Mouse (Mus musculus) midbrain, embryonic 13.5 days (tissue): ENCODE measurements at regions not wholly inside any gene's neighbourhood (a gene's known extent, or its start where the extent isn't known, plus 50 kb on each side); places are given as distances from the start of the nearest gene placed in this dataset.

ENCODE experiments used
- ATAC-seq: fragments of 200-750 bp; cut with Nextera tagmentation; 2 replicates; pipeline ENCODE4 v1.8.0; 2017; ENCODE audit warnings: mild to moderate bottlenecking, moderate TSS enrichment, moderate library complexity
- H3K27ac ChIP-seq: fragments of 300-500 bp; sonication (generic); 2 replicates; pipeline ENCODE4 v1.5.1; 2015; ENCODE audit warnings: inconsistent platforms, mild to moderate bottlenecking, moderate library complexity
- H3K27me3 ChIP-seq: fragments of 300-500 bp; sonication (generic); 2 replicates; pipeline ENCODE4 v1.6.1; 2015; ENCODE audit warnings: mild to moderate bottlenecking, inconsistent platforms
- H3K36me3 ChIP-seq: fragments of 300-500 bp; sonication (generic); 2 replicates; pipeline ENCODE4 v1.6.1; 2015; ENCODE audit warnings: mild to moderate bottlenecking, inconsistent platforms
- H3K4me1 ChIP-seq: fragments of 300-500 bp; sonication (generic); replicated peaks from 2 replicates; pipeline ENCODE4 v1.6.1; 2015; ENCODE audit warnings: inconsistent platforms
- H3K4me2 ChIP-seq: fragments of 300-500 bp; sonication (generic); replicated peaks from 2 replicates; pipeline ENCODE4 v1.6.1; 2015; ENCODE audit warnings: moderate library complexity, mild to moderate bottlenecking, inconsistent platforms
- H3K4me3 ChIP-seq: fragments of 300-500 bp; sonication (generic); replicated peaks from 2 replicates; pipeline ENCODE4 v1.5.1; 2015; ENCODE audit warnings: mild to moderate bottlenecking, inconsistent platforms
- H3K9ac ChIP-seq: fragments of 300-500 bp; sonication (generic); replicated peaks from 2 replicates; pipeline ENCODE4 v1.6.1; 2015; ENCODE audit warnings: mild to moderate bottlenecking, inconsistent platforms
- H3K9me3 ChIP-seq: fragments of 300-500 bp; sonication (generic); 2 replicates; pipeline ENCODE4 v1.6.1; 2016; ENCODE audit warnings: mild to moderate bottlenecking, inconsistent platforms
- WGBS: fragments of 180-500 bp; shearing (Covaris S2); methylation state at CpG from one replicate; pipeline ENCODE4 v1.1.7; 2015; 5-methylcytosine and 5-hydroxymethylcytosine counted together

DNA sequence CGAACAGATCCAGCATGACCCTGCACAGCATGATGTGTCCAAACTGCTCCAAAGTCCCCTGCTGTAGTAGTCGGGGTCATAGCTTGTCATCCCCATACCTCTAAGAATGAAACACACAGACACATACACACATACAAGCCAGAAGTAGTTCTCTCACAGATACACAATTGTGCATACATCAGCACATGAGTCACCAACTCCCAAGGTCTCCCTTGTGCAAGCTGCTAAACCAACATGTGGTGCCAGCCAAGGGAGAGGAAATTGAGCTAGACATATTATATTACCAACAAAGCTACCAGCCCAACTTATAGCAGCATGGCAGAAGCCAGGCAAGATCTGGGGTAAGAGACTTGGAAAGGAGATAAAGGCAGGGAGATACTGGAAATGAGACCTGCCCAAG is 353.5 kb upstream of the Rgma start:
- no peak for ATAC-seq
- H3K4me3 ChIP-seq = no peak overlapping the region
- H3K9me3 ChIP-seq = no peaks in the 10 kb centered on the region
- no peak overlapping the region for H3K9ac ChIP-seq
- H3K4me2 ChIP-seq = no peak overlapping the region
- WGBS = 71% methylated on average over 2 of the region's 2 CpGs
- no peaks in the 10 kb centered on the region for H3K36me3 ChIP-seq
- no peaks in the 10 kb centered on the region for H3K27me3 ChIP-seq
- H3K27ac ChIP-seq = no peak overlapping the region
- peaks cover 5% of the 10 kb centered on the region; the same call in 1 of the 2 replicates for H3K4me1 ChIP-seq

DNA sequence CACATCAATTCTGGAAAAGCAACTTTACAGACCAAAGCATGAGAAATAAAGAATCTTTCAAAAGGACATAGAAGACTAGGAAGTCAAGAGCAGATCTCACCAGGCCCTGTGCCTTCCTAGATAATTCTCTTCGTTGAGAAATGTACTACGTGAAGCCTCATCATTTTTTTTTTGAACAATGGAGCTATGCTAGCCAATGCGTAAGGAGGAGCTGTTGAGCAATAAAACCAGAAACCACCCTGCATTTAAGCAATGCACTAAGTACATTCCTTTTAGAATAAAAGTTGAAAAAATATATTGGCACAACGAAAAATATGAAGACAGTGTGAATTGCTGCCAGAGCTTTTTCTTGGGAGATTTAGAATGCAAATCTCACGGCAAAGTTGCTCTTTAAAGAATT is 349.7 kb upstream of the Rgma start:
- H3K9ac ChIP-seq = no peak overlapping the region
- no peaks in the 10 kb centered on the region for H3K36me3 ChIP-seq
- H3K27ac ChIP-seq = no peak overlapping the region
- 79% methylated on average over 5 of the region's 5 CpGs for WGBS
- no peaks in the 10 kb centered on the region for H3K9me3 ChIP-seq
- 0 out of 2 replicates have a peak, but pooled peaks cover 2% of the 10 kb centered on the region for H3K27me3 ChIP-seq
- H3K4me1 ChIP-seq = no peaks in the 10 kb centered on the region
- no peak for ATAC-seq
- H3K4me2 ChIP-seq = no peak overlapping the region
- no peak overlapping the region for H3K4me3 ChIP-seq

DNA sequence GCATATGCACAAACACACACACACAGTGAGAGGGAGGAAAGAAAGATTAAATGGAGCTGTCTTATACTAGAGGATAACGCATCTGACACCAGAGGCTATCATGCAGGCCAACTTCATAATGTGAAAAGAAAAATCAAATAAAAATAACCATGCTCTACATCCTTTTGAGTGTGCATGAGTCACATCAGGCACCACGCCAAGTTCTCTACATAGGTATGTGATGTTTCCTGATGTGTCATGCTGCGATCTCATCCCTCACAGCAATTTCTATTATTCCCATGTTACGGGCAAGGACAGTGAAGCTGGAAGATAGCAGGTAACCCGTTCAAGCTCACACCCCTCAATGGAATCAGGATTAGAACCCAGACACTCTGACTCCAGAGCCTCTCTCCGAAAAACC is 346.4 kb upstream of the Rgma start:
- peaks cover 4% of the 10 kb centered on the region; the same call in 1 of the 2 replicates for H3K4me1 ChIP-seq
- H3K27me3 ChIP-seq = 0 out of 2 replicates have a peak, but pooled peaks cover 2% of the 10 kb centered on the region
- no peaks in the 10 kb centered on the region for H3K36me3 ChIP-seq
- whole genome bisulfite sequencing = 90% methylated on average over 6 of the region's 6 CpGs
- no peak for ATAC-seq
- H3K4me3 ChIP-seq = no peak overlapping the region
- no peak overlapping the region for H3K9ac ChIP-seq
- no peak overlapping the region for H3K27ac ChIP-seq
- H3K9me3 ChIP-seq = no peaks in the 10 kb centered on the region
- H3K4me2 ChIP-seq = no peak overlapping the region

DNA sequence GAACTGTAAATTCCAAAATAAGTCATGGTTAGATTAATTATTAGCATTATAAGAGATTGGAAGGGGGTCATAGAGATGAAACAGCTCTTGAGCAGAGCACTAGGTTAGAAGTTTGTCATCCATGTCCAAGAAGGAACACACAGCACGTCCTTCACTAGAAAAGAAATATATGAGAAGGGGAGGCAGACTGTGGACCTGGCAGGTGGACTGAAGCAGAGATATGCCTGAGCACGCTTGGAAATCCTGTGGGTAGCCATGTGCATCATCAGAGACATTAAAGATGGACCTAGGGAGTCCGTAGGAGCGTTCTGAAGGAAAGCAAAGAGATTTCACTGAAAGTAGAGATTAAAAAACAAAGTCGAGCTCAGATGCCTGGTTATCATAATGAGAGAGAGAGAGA is 343.9 kb upstream of the Rgma start:
- Histone ChIP-seq H3K27me3 (0 out of 2 replicates have a peak, but pooled peaks cover 2% of the 10 kb centered on the region), H3K4me2 (no peak overlapping the region), H3K4me1 (peaks cover 4% of the 10 kb centered on the region; the same call in 1 of the 2 replicates), H3K36me3 (no peaks in the 10 kb centered on the region), H3K4me3 (no peak overlapping the region), H3K27ac (no peak overlapping the region), H3K9me3 (no peaks in the 10 kb centered on the region), H3K9ac (no peak overlapping the region)
- 87% methylated on average over 5 of the region's 5 CpGs for WGBS
- ATAC-seq = no peak

DNA sequence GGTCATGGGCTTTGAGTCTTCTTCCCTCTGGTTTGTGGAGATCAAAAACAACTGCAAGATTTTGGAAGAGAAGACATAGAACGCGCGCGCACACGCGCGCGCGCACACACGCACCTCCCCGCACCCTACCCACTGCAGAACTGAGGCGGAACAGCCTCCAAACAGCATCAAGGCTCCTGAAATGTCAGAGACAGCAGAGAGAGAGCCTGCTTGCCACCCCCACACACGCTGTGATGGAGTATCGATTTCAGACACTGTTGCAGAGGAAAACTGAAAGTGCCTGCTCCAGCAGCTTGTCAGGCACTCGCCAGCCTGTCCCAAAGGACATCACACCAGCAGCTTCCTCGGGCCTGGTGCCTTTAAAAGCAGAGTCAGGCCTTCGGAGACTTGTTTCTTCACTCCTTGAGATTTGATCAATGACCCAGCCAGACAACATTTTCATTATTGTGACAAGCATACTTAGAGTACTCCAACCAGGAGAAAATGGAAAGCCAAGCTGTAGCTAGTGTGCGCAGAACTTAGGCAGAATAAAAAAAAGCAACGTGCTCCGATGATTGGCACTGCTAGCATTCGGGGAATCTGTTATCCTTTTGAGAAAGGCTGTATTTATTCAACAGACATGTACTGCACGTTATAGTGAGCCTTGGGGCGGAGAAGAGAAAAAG is 342.9 kb upstream of the Rgma start:
- Histone ChIP-seq H3K4me1 (peaks cover 4% of the 10 kb centered on the region; the same call in 1 of the 2 replicates), H3K9me3 (no peaks in the 10 kb centered on the region), H3K4me2 (no peak overlapping the region), H3K36me3 (no peaks in the 10 kb centered on the region), H3K27ac (peak overlapping the region; percentile 59), H3K4me3 (no peak overlapping the region), H3K27me3 (0 out of 2 replicates have a peak, but pooled peaks cover 2% of the 10 kb centered on the region), H3K9ac (no peak overlapping the region)
- WGBS = 74% methylated on average over 23 of the region's 23 CpGs
- peak; percentile 48; the same call in 1 of the 2 replicates for ATAC-seq

DNA sequence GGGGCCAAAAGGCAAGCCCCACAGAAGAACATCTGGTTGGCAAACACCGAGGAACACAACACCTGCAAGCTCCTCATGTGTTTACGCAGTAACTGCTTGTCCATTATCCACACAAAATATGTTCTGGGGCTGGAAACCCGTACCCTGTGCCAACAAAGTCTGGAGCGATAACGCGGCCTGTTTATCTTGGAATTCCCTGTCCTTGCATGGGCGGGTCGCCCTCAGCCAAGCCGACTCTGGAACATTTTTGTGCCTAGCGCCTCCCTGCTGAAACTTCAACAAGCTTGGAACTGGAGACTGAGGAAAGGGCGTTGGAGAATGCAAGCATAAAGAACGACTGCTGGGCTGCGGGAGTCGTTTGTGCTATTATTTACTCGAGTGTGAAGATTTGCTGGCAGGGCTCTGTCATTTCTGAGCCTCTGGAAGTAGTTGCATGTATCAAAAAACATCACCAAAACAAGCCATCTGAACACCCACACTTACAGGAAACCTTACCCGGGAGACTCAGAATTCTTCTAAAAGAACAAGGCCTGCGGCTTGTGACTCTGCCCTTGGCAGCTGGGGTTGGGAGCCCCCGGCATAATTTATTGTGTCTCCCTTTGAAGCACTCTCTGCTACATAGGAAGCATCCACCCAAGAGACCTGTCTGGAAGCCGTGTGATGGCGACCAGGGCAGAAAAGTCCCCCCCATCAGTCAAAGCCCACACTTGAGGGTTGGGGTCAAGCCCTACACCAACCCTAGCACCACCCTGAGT is 338.3 kb upstream of the Rgma start:
- H3K4me2 ChIP-seq = no peak overlapping the region
- no peak overlapping the region for H3K27ac ChIP-seq
- H3K4me1 ChIP-seq = peaks cover 4% of the 10 kb centered on the region; the same call in 1 of the 2 replicates
- no peaks in the 10 kb centered on the region for H3K36me3 ChIP-seq
- no peak overlapping the region for H3K4me3 ChIP-seq
- H3K27me3 ChIP-seq = no peaks in the 10 kb centered on the region
- no peak overlapping the region for H3K9ac ChIP-seq
- 82% methylated on average over 20 of the region's 20 CpGs for WGBS
- H3K9me3 ChIP-seq = no peaks in the 10 kb centered on the region
- ATAC-seq = no peak

DNA sequence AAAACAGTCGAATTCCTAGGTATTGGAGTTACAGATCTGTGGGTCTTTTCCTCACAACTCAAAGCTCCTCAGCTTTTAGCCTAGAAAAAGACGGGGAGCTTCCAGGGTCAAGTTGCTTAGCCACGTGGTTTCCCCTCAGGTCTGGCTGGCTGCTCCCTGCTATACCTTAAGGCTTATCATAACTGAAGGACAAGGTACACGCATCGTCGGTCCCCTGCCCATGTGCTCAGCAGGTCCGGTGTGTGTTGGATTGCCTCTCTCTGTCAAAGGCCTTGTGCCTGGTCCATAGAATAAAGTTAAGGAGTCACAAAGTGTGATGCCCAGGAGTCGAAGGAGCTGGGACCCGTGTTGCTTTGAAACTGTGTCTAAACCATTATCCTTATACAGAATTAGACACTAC is 337.7 kb upstream of the Rgma start:
- Histone ChIP-seq H3K4me2 (no peak overlapping the region), H3K9ac (no peak overlapping the region), H3K27ac (no peak overlapping the region), H3K36me3 (no peaks in the 10 kb centered on the region), H3K27me3 (no peaks in the 10 kb centered on the region), H3K4me3 (no peak overlapping the region), H3K9me3 (no peaks in the 10 kb centered on the region), H3K4me1 (peaks cover 3% of the 10 kb centered on the region; the same call in 1 of the 2 replicates)
- 97% methylated on average over 9 of the region's 9 CpGs for WGBS
- ATAC-seq = no peak

DNA sequence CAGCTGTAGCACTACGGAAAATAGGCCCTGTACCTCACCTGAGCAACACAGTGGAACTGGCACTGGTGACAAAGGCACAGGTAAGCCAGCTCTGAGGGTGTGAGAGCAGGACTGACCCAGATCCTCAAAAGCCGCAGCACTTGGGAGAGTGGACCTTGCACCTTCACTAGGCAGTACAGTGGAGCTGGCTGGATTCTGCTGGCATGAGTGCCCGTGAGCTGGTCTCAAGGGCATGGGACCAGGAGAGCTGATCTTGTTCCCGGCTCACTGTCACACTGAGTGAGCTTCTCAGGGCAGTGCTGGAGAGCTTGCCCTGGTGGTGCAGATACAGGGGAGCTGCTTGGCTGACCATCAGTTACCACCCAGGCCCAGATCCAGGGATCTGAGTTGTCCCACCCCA is 335.4 kb upstream of the Rgma start:
- Histone ChIP-seq H3K9me3 (0 out of 2 replicates have a peak, but pooled peaks cover 4% of the 10 kb centered on the region), H3K27ac (no peak overlapping the region), H3K4me1 (no peaks in the 10 kb centered on the region), H3K9ac (no peak overlapping the region), H3K36me3 (no peaks in the 10 kb centered on the region), H3K4me2 (no peak overlapping the region), H3K27me3 (no peaks in the 10 kb centered on the region), H3K4me3 (no peak overlapping the region)
- no peak for ATAC-seq
- WGBS = 89% methylated on average over 4 of the region's 4 CpGs

DNA sequence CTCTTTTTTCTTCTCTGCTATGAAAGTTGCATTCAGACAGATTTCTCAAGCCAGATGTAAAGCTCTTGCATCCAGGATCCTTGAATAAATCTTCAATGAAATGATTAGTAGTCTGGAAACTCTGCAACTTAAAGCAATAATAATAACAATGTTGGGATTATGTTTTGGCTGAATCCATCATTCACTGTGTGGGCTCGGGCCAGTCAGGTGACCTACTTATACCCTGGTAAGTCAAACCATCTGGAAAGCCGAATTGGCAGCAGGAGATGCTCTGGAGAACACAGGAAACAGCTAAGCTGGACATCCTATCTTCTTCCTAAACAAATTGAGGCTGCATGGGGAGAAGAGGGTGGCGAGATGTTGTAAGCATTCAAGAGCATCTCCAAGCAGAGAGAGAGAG is 331.0 kb upstream of the Rgma start:
- Histone ChIP-seq H3K27ac (no peak overlapping the region), H3K9me3 (0 out of 2 replicates have a peak, but pooled peaks cover 4% of the 10 kb centered on the region), H3K9ac (no peak overlapping the region), H3K36me3 (no peaks in the 10 kb centered on the region), H3K27me3 (no peaks in the 10 kb centered on the region), H3K4me1 (no peaks in the 10 kb centered on the region), H3K4me2 (no peak overlapping the region), H3K4me3 (no peak overlapping the region)
- no peak for ATAC-seq
- 77% methylated on average over 3 of the region's 3 CpGs for WGBS

DNA sequence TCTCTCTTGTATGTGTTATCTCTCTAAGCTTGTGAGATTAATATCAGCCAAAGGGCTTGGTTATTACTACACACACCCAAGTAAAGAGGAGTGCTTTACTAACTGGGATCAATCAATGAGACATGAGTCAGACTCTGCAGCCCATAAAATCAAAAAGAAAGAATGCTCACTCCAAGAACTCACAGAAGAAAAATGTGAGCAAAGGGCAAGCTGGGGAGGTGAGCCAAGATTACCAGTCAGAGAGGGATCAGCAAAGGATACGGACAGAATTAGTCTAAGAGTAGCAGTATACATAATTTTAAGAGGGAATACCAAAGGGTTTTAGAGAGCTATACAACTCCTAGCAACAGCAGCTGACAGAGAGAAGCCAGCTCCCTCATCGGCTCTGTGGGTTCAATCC is 319.4 kb upstream of the Rgma start:
- 68% methylated on average over 2 of the region's 2 CpGs for WGBS
- Histone ChIP-seq H3K9ac (no peak overlapping the region), H3K27ac (no peak overlapping the region)

DNA sequence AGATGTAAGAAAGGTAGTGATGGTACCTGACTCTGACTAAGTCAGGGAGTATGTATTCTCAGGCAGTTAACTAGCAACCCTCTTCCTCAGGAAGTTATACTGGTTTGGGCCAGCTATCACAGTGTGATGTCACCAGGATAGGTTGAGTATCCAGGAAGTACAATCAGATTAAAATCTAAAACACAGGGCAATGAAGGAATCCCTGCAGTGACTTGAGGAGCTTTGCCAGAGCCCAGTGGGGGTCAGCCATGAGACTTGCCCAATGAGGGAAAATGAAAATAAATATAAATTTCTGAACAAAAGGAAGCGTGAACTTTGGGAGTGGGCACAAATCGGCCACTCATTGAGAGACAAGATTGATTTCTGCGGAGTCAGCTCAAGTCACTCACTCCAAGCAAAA is 311.8 kb upstream of the Rgma start:
- H3K4me2 ChIP-seq = no peak overlapping the region
- no peaks in the 10 kb centered on the region for H3K36me3 ChIP-seq
- ATAC-seq = no peak
- peaks cover 6% of the 10 kb centered on the region; the same call in 1 of the 2 replicates for H3K4me1 ChIP-seq
- 85% methylated on average over 3 of the region's 3 CpGs for WGBS
- no peak overlapping the region for H3K27ac ChIP-seq
- H3K9me3 ChIP-seq = no peaks in the 10 kb centered on the region
- H3K4me3 ChIP-seq = no peak overlapping the region
- H3K27me3 ChIP-seq = no peaks in the 10 kb centered on the region
- no peak overlapping the region for H3K9ac ChIP-seq

More for the DNA sequence above, 319.4 kb upstream of the Rgma start:
- no peak overlapping the region for H3K4me2 ChIP-seq
- H3K27me3 ChIP-seq = no peaks in the 10 kb centered on the region
- H3K9me3 ChIP-seq = no peaks in the 10 kb centered on the region
- no peak for ATAC-seq
- no peaks in the 10 kb centered on the region for H3K4me1 ChIP-seq
- no peaks in the 10 kb centered on the region for H3K36me3 ChIP-seq
- no peak overlapping the region for H3K4me3 ChIP-seq

DNA sequence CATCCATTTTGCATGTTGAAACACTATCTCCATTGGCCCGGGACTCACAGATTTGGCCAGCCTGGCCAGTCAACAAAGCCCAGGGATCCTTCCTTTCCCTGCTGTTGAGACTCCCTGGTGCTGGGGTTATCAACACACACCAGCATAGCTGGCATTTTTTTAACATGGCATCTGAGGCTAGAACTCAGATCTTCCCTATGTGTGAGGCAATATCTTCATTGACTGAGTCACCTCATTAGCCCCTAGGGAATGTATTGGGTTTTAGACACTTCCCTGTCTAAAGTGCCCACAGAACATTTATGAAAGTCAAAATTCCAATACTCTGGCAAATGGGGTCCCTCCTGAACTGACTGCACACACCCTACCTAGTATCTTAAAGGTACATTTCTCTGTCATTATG is 306.8 kb upstream of the Rgma start:
- Histone ChIP-seq H3K4me1 (peaks cover 1% of the 10 kb centered on the region; the same call in 1 of the 2 replicates), H3K9ac (no peak overlapping the region), H3K4me2 (no peak overlapping the region), H3K27me3 (no peaks in the 10 kb centered on the region), H3K4me3 (no peak overlapping the region), H3K9me3 (no peaks in the 10 kb centered on the region), H3K36me3 (no peaks in the 10 kb centered on the region), H3K27ac (no peak overlapping the region)
- no peak for ATAC-seq
- 91% methylated on average over 1 of the region's 1 CpGs for WGBS
